Mouse (Mus musculus) left cerebral cortex, adult 2 months (tissue): ENCODE measurements around the gene Ecd. TPM values are rescaled to one million over a fixed set of nuclear protein-coding genes. Genes with fewer than 3 reads are reported as not detected.

ENCODE experiments used
- DNase-seq, 2 experiments: peaks; one replicate each; pipeline ENCODE4 v3.0.0; 2021 to 2022; ENCODE audit warnings: low spot score in 2 of 2, mixed read lengths in 1 of 2; ENCODE audit errors: extremely low spot score in 1 of 2
- H3K27ac ChIP-seq: fragments of 200-600 bp; 2 replicates; pipeline ENCODE4 v1.8.1; 2022
- H3K4me3 ChIP-seq: fragments of 200-600 bp; 2 replicates; pipeline ENCODE4 v1.8.1; 2022
- CTCF ChIP-seq: fragments of 200-600 bp; IDR thresholded peaks from 2 replicates; pipeline ENCODE4 v1.8.1; 2022; ENCODE audit warnings: antibody characterized with exemption, mild to moderate bottlenecking, moderate library complexity
- intact Hi-C: fragments of 180-260 bp; cut with DNase I; formaldehyde crosslinking; loops from one replicate; pipeline ENCODE4 v1.15.1; 2025
- total RNA-seq, 2 experiments: library from RNA; stranded (reverse); gene quantifications; 2 replicates each; pipeline ENCODE4 v1.2.3; 2021

The Ecd gene
- total RNA-seq, 2 experiments from 2014 or later, result 33.2 to 39.0 TPM

- intact Hi-C loops, result no loop called here
- Histone ChIP-seq H3K4me3 (no peak overlapping the region), H3K27ac (no peak overlapping the region)
- TF ChIP-seq CTCF, result no peak
- no peak for DNase-seq
Observed at GRCm38 (mm10) chr14:20377112-20377521, 29.2 kb upstream of the Ecd start.

- TF ChIP-seq CTCF, result no peak
- Histone ChIP-seq H3K4me3 (no peak overlapping the region), H3K27ac (no peak overlapping the region)
- intact Hi-C loops, result no loop called here
- DNase-seq, result no peak
Observed at GRCm38 (mm10) chr14:20371854-20372253, 23.9 kb upstream of the Ecd start.

- DNase-seq, result no peak
- no peak overlapping the region for H3K4me3 ChIP-seq
- no peak for TF ChIP-seq CTCF
- no peak overlapping the region for H3K27ac ChIP-seq
- intact Hi-C loops, result no loop called here
Observed at GRCm38 (mm10) chr14:20370798-20371197, 22.9 kb upstream of the Ecd start.

- TF ChIP-seq CTCF, result no peak; the same call in 1 of the 2 replicates
- DNase-seq, result no peak
- intact Hi-C loops, result no loop called here
- Histone ChIP-seq H3K4me3 (no peak overlapping the region), H3K27ac (no peak overlapping the region)
Observed at GRCm38 (mm10) chr14:20368271-20368670, 20.4 kb upstream of the Ecd start.

GRCm38 (mm10) chr14:20363230-20363629 is 15.3 kb upstream of the Ecd start:
- H3K27ac ChIP-seq, result no peak overlapping the region
- intact Hi-C loops, result no loop called here
- no peak for TF ChIP-seq CTCF
- DNase-seq, result no peak
- no peak overlapping the region for H3K4me3 ChIP-seq

- TF ChIP-seq CTCF, result no peak; the same call in 1 of the 2 replicates
- H3K27ac ChIP-seq, result peak overlapping the region; percentile 94
- DNase-seq, result peak in 1 of 2 experiments; percentile 17
- H3K4me3 ChIP-seq, result peak overlapping the region; percentile 97
- intact Hi-C loops, result no loop called here
Observed at GRCm38 (mm10) chr14:20347441-20347990, 405 bp downstream of the Ecd start.

GRCm38 (mm10) chr14:20345885-20346284 is 2.0 kb downstream of the Ecd start:
- Histone ChIP-seq H3K27ac (no peak overlapping the region), H3K4me3 (no peak overlapping the region)
- TF ChIP-seq CTCF, result no peak
- intact Hi-C loops, result no loop called here
- no peak for DNase-seq

- no peak overlapping the region for H3K27ac ChIP-seq
- TF ChIP-seq CTCF, result no peak
- intact Hi-C loops, result no loop called here
- no peak for DNase-seq
- no peak overlapping the region for H3K4me3 ChIP-seq
Observed at GRCm38 (mm10) chr14:20340866-20341265, 7.1 kb downstream of the Ecd start.

- intact Hi-C loops, result no loop called here
- Histone ChIP-seq H3K4me3 (no peak overlapping the region), H3K27ac (no peak overlapping the region)
- no peak for DNase-seq
- peak; percentile 62 for TF ChIP-seq CTCF
Observed at GRCm38 (mm10) chr14:20340149-20340548, 7.8 kb downstream of the Ecd start.

- peak; percentile 8 for TF ChIP-seq CTCF
- no peak for DNase-seq
- intact Hi-C loops, result no loop called here
- H3K27ac ChIP-seq, result no peak overlapping the region
- no peak overlapping the region for H3K4me3 ChIP-seq
Observed at GRCm38 (mm10) chr14:20339415-20339814, 8.5 kb downstream of the Ecd start.

GRCm38 (mm10) chr14:20331316-20331715 is 16.6 kb downstream of the Ecd start:
- TF ChIP-seq CTCF, result no peak
- intact Hi-C loops, result no loop called here
- Histone ChIP-seq H3K27ac (no peak overlapping the region), H3K4me3 (no peak overlapping the region)
- no peak for DNase-seq

GRCm38 (mm10) chr14:20328474-20328873 is 19.4 kb downstream of the Ecd start:
- intact Hi-C loops, result no loop called here
- peak; percentile 45 for TF ChIP-seq CTCF
- no peak overlapping the region for H3K27ac ChIP-seq
- no peak overlapping the region for H3K4me3 ChIP-seq
- DNase-seq, result no peak

- intact Hi-C loops, result no loop called here
- TF ChIP-seq CTCF, result no peak
- H3K4me3 ChIP-seq, result no peak overlapping the region
- no peak for DNase-seq
- no peak overlapping the region for H3K27ac ChIP-seq
Observed at GRCm38 (mm10) chr14:20324196-20324595, 23.7 kb downstream of the Ecd start.
